Mouse (Mus musculus) liver, adult 2 months (tissue): ENCODE measurements around the gene Bcl2l11.

Source experiments
- CTCF ChIP-seq: fragments of 200-500 bp; IDR thresholded peaks from 2 replicates; pipeline ENCODE4 v1.5.1; 2011; ENCODE audit warnings: low read depth, low read length, control low read depth
- POLR2A ChIP-seq: fragments of 200-500 bp; IDR thresholded peaks from 2 replicates; pipeline ENCODE4 v1.6.1; 2011; ENCODE audit warnings: low read length, control low read depth; ENCODE audit not compliant: insufficient read depth; ENCODE audit errors: extremely low read depth

GRCm38 (mm10) chr2:128169486-128169885 lies 43.6 kb downstream of the Bcl2l11 start:
- TF ChIP-seq CTCF (no peak), POLR2A (no peak)
